Mouse (Mus musculus) neutrophil, adult 59 days (primary cell): Measurements from ENCODE around the gene Ccdc138. TPM values are rescaled to one million over a fixed set of nuclear protein-coding genes. Genes with fewer than 3 reads are reported as not detected.

Experiments used
- total RNA-seq, 2 experiments: library from RNA; stranded (reverse); gene quantifications; 1 replicate in 1 of 2; 2 replicates in 1 of 2; pipeline ENCODE4 v1.2.4; 2023

The Ccdc138 gene
- 1 to 10 TPM; 3.7 to 4.0 TPM for total RNA-seq

GRCm38 (mm10) chr10:58497320-58498284, at the start of gene Ccdc138:
Gene Ccdc138 (plus strand): TSS chr10:58497948.

Other genes with a start within 250 kb of the Ccdc138 start
- 10 to 100 TPM; 24.5 to 25.9 TPM for gene Gcc2, start 242.5 kb upstream of the Ccdc138 start, total RNA-seq
- gene Lims1, start 174.5 kb upstream of the Ccdc138 start, total RNA-seq: 100 to 1,000 TPM; 197 to 199 TPM
- 10 to 100 TPM; 92.5 to 94.3 TPM for gene Ranbp2, start 51.0 kb upstream of the Ccdc138 start, total RNA-seq
- not detected for gene Edar, start 177.7 kb downstream of the Ccdc138 start, total RNA-seq
- gene Gm17542, start 220.3 kb downstream of the Ccdc138 start, total RNA-seq: not detected